Mouse (Mus musculus) C2C12 (cell line): ENCODE data around the gene Mrps7.

ENCODE experiments used
- CEBPB ChIP-seq: IDR thresholded peaks from one replicate; pipeline ENCODE4 v1.6.1; 2011; ENCODE audit warnings: low read depth, mild to moderate bottlenecking, control low read depth, moderate library complexity
- CTCF ChIP-seq: IDR thresholded peaks from one replicate; pipeline ENCODE4 v1.5.1; 2011; ENCODE audit not compliant: control insufficient read depth, insufficient read depth, insufficient read length
- FOSL1 ChIP-seq: IDR thresholded peaks from one replicate; pipeline ENCODE4 v1.8.0; 2011; ENCODE audit warnings: mild to moderate bottlenecking, low read length; ENCODE audit not compliant: poor library complexity, insufficient read depth, severe bottlenecking
- MAX ChIP-seq: IDR thresholded peaks from one replicate; pipeline ENCODE4 v1.6.1; 2011; ENCODE audit warnings: mild to moderate bottlenecking, control low read depth
- MYOD1 ChIP-seq: IDR thresholded peaks from one replicate; pipeline ENCODE4 v1.6.1; 2011; ENCODE audit warnings: low read depth; ENCODE audit not compliant: control insufficient read depth, insufficient read length
- MYOG ChIP-seq: IDR thresholded peaks from one replicate; pipeline ENCODE4 v1.6.1; 2011; ENCODE audit not compliant: control insufficient read depth, insufficient read length; ENCODE audit errors: extremely low read depth
- USF1 ChIP-seq: IDR thresholded peaks from one replicate; pipeline ENCODE4 v1.6.1; 2011; ENCODE audit warnings: low read depth, mild to moderate bottlenecking, control low read depth, moderate library complexity

GRCm38 (mm10) chr11:115653194-115653593, 49.5 kb downstream of the Mrps7 start:
- no peak for TF ChIP-seq USF1
- no peak for TF ChIP-seq CTCF
- no peak for TF ChIP-seq MAX
- no peak for TF ChIP-seq CEBPB
- TF ChIP-seq MYOD1: no peak
- TF ChIP-seq MYOG: no peak
- TF ChIP-seq FOSL1: no peak
